9 mouse cellular contexts compared by ENCODE assay signal in genomic region chr7:128861376-128861775, GRCm38 (mm10).
DNase-seq lines count a peak whose midpoint lies in the region.
"Had no signal": no experiment of that assay in that cellular context is flagged by ENCODE, and none has a peak within 500 bp of the region (broad histone marks: within the 10 kb centered on the region; RNA-seq: fewer than 3 reads in every experiment).

No protein-coding gene starts in this region.

- H3K9me3 ChIP-seq in heart, embryonic 10.5 days = no peaks in the 10 kb centered on the region
- H3K9me3 ChIP-seq: G1E had no signal

- H3K27ac ChIP-seq in heart, embryonic 10.5 days = no peak overlapping the region

- H3K36me3 ChIP-seq in heart, embryonic 10.5 days = no peaks in the 10 kb centered on the region
- H3K36me3 ChIP-seq: G1E had no signal

- whole genome bisulfite sequencing in heart, embryonic 10.5 days = 82% methylated on average over 8 of the region's 8 CpGs

- H3K4me1 ChIP-seq in heart, embryonic 10.5 days = no peaks in the 10 kb centered on the region

- no peak overlapping the region for H3K4me3 ChIP-seq in heart, embryonic 10.5 days

- no peaks in the 10 kb centered on the region for H3K27me3 ChIP-seq in heart, embryonic 10.5 days (ENCODE audit: insufficient read depth, poor library complexity, severe bottlenecking)

- peak; percentile 61 for DNase-seq in heart, adult 11 months
- DNase-seq in heart, postnatal 4 days = no peak
- DNase-seq in heart, embryonic 10.5 days (ENCODE audit: low spot score) = peak; percentile 70
- DNase-seq in heart, adult 18-20 months = no peak
- DNase-seq: adrenal gland, adult 8-10 months; B cell, adult 2 months; cerebellum, adult 11 months; cerebellum, adult 11-12 months had no signal

Comparison
In these comparisons a context has a peak if more than half of its experiments do, and no peak if none do; other contexts are left out.
1. DNase-seq: peak in heart, adult 11 months (single experiment) and heart, embryonic 10.5 days (single experiment); none in heart, postnatal 4 days (single experiment) and heart, adult 18-20 months (0 of 2).